Mouse (Mus musculus) heart, embryonic 10.5 days (tissue): ENCODE results near the gene Leprot. TPM values are rescaled to one million over a fixed set of nuclear protein-coding genes. Genes with fewer than 3 reads are reported as not detected.

Experiments
- DNase-seq: peaks from one replicate; pipeline ENCODE4 v3.0.0-alpha.2; 2017; ENCODE audit warnings: low spot score
- H3K27ac ChIP-seq: fragments of 300-500 bp; sonication (generic); 2 replicates; pipeline ENCODE4 v1.5.1; 2016; ENCODE audit warnings: mild to moderate bottlenecking
- H3K27me3 ChIP-seq: fragments of 300-500 bp; sonication (generic); 2 replicates; pipeline ENCODE4 v1.6.1; 2016; ENCODE audit warnings: mild to moderate bottlenecking; ENCODE audit not compliant: poor library complexity, insufficient read depth, severe bottlenecking
- H3K36me3 ChIP-seq: fragments of 300-500 bp; sonication (generic); 2 replicates; pipeline ENCODE4 v1.6.1; 2016; ENCODE audit warnings: mild to moderate bottlenecking, moderate library complexity
- H3K4me1 ChIP-seq: fragments of 300-500 bp; sonication (generic); 2 replicates; pipeline ENCODE4 v1.6.1; 2016; ENCODE audit warnings: mild to moderate bottlenecking
- H3K4me3 ChIP-seq: fragments of 300-500 bp; sonication (generic); 2 replicates; pipeline ENCODE4 v1.5.1; 2016; ENCODE audit warnings: mild to moderate bottlenecking, moderate library complexity
- H3K9me3 ChIP-seq: fragments of 300-500 bp; sonication (generic); 2 replicates; pipeline ENCODE4 v1.6.1; 2016; ENCODE audit warnings: mild to moderate bottlenecking, moderate library complexity
- WGBS: fragments of 180-500 bp; shearing (Covaris S2); methylation state at CpG from one replicate; pipeline ENCODE4 v1.1.7; 2016; 5-methylcytosine and 5-hydroxymethylcytosine counted together
- polyA plus RNA-seq: library from polyadenylated mRNA; unstranded; fragments of >200 nt; fragmentation: Nextera tagmentation; extraction: Ambion mirVana; gene quantifications from 2 replicates; pipeline ENCODE4 v1.2.1, GENCODE M21; 2016

Gene Leprot
- polyA plus RNA-seq, 1 experiment from 2014 or later: 75.2 TPM

- H3K4me3 ChIP-seq: no peak overlapping the region
- no peaks in the 10 kb centered on the region for H3K9me3 ChIP-seq
- WGBS: 77% methylated on average over 9 of the region's 9 CpGs
- H3K27ac ChIP-seq: no peak overlapping the region
- no peak for DNase-seq
- H3K27me3 ChIP-seq: 0 out of 2 replicates have a peak, but pooled peaks cover 3% of the 10 kb centered on the region
- no peaks in the 10 kb centered on the region for H3K4me1 ChIP-seq
- no peaks in the 10 kb centered on the region for H3K36me3 ChIP-seq
These were observed 57.8 kb downstream of the Leprot start for GRCm38 (mm10) chr4:101705325-101705724.

GRCm38 (mm10) chr4:101707234-101707633 is 59.7 kb downstream of the Leprot start:
- Histone ChIP-seq H3K4me1 (no peaks in the 10 kb centered on the region), H3K4me3 (no peak overlapping the region), H3K27me3 (0 out of 2 replicates have a peak, but pooled peaks cover 3% of the 10 kb centered on the region), H3K9me3 (no peaks in the 10 kb centered on the region), H3K36me3 (no peaks in the 10 kb centered on the region), H3K27ac (no peak overlapping the region)
- DNase-seq: no peak
- 55% methylated on average over 2 of the region's 2 CpGs for WGBS

- DNase-seq: no peak
- Histone ChIP-seq H3K4me3 (no peak overlapping the region), H3K36me3 (no peaks in the 10 kb centered on the region), H3K27me3 (0 out of 2 replicates have a peak, but pooled peaks cover 3% of the 10 kb centered on the region), H3K4me1 (no peaks in the 10 kb centered on the region), H3K27ac (no peak overlapping the region), H3K9me3 (no peaks in the 10 kb centered on the region)
- WGBS: 84% methylated on average over 3 of the region's 3 CpGs
These were observed 60.4 kb downstream of the Leprot start for GRCm38 (mm10) chr4:101707953-101708352.

Other genes starting within 250 kb of the Leprot start
- gene Ak4, start 228.4 kb upstream of the Leprot start, polyA plus RNA-seq: 28.5 and 30.4 TPM in 2 replicates
- 0.44 and 0.59 TPM in 2 replicates for gene Dnajc6, start 151.1 kb upstream of the Leprot start, polyA plus RNA-seq
- gene Lepr, start 69.7 kb downstream of the Leprot start, polyA plus RNA-seq: 0.33 and 0.90 TPM in 2 replicates
- not detected in 2 replicates for gene B020004J07Rik, start 196.3 kb downstream of the Leprot start, polyA plus RNA-seq
- gene C130073F10Rik, start 246.1 kb downstream of the Leprot start, polyA plus RNA-seq: not detected in 2 replicates